Mouse (Mus musculus): ENCODE results near the gene Tril. TPM values are rescaled to one million over a fixed set of nuclear protein-coding genes. Genes with fewer than 3 reads are reported as not detected.

The Tril gene
- polyA plus RNA-seq, 1 experiment, result 17.3 TPM

- WGBS, result 93% methylated on average over 3 of the region's 3 CpGs
- Histone ChIP-seq H3K36me3 (ENCODE audit: control insufficient read depth, insufficient read depth, low read length) (no peaks in the 10 kb centered on the region), H3K4me1 (ENCODE audit: control insufficient read depth, insufficient read depth, low read length) (no peaks in the 10 kb centered on the region), H3K4me3 (ENCODE audit: insufficient read depth, low read depth, low read length) (no peak overlapping the region), H3K27me3 (replicated peaks; ENCODE audit: control insufficient read depth, insufficient read depth, low read length) (no peaks in the 10 kb centered on the region), H3K27ac (ENCODE audit: insufficient read depth, low read depth, low read length) (no peak overlapping the region)
- no peak for DNase-seq
- TF ChIP-seq POLR2A (IDR thresholded peaks at IDR 0.05; ENCODE audit: low read depth, low read length) (no peak), CTCF (conservative IDR thresholded peaks at IDR 0.05; ENCODE audit: insufficient read depth, insufficient read length, low read depth, low read length) (no peak)
Observed at GRCm38 (mm10) chr6:53798865-53799264, 21.8 kb downstream of the Tril start.

- no peaks in the 10 kb centered on the region for H3K27me3 ChIP-seq (replicated peaks; ENCODE audit: control insufficient read depth, insufficient read depth, low read length)
- no peak for DNase-seq
- 66% methylated on average over 3 of the region's 3 CpGs for WGBS
- H3K4me1 ChIP-seq (ENCODE audit: control insufficient read depth, insufficient read depth, low read length), result no peaks in the 10 kb centered on the region
- H3K4me3 ChIP-seq (ENCODE audit: insufficient read depth, low read depth, low read length), result no peak overlapping the region
- TF ChIP-seq CTCF (conservative IDR thresholded peaks at IDR 0.05; ENCODE audit: insufficient read depth, insufficient read length, low read depth, low read length), result no peak
- TF ChIP-seq POLR2A (IDR thresholded peaks at IDR 0.05; ENCODE audit: low read depth, low read length), result no peak
- H3K27ac ChIP-seq (ENCODE audit: insufficient read depth, low read depth, low read length), result no peak overlapping the region
- H3K36me3 ChIP-seq (ENCODE audit: control insufficient read depth, insufficient read depth, low read length), result no peaks in the 10 kb centered on the region
Observed at GRCm38 (mm10) chr6:53796835-53797234, 23.8 kb downstream of the Tril start.

- no peaks in the 10 kb centered on the region for H3K4me1 ChIP-seq (ENCODE audit: control insufficient read depth, insufficient read depth, low read length)
- H3K4me3 ChIP-seq (ENCODE audit: insufficient read depth, low read depth, low read length), result no peak overlapping the region
- H3K27me3 ChIP-seq (replicated peaks; ENCODE audit: control insufficient read depth, insufficient read depth, low read length), result no peaks in the 10 kb centered on the region
- peak; percentile 58 for DNase-seq
- no peak overlapping the region for H3K27ac ChIP-seq (ENCODE audit: insufficient read depth, low read depth, low read length)
- TF ChIP-seq POLR2A (IDR thresholded peaks at IDR 0.05; ENCODE audit: low read depth, low read length), result no peak
- TF ChIP-seq CTCF (conservative IDR thresholded peaks at IDR 0.05; ENCODE audit: insufficient read depth, insufficient read length, low read depth, low read length), result peak; percentile 69
- H3K36me3 ChIP-seq (ENCODE audit: control insufficient read depth, insufficient read depth, low read length), result no peaks in the 10 kb centered on the region
- 26% methylated on average over 5 of the region's 5 CpGs for WGBS
Observed at GRCm38 (mm10) chr6:53795788-53796187, 24.8 kb downstream of the Tril start.

- H3K4me3 ChIP-seq (ENCODE audit: insufficient read depth, low read depth, low read length), result no peak overlapping the region
- H3K4me1 ChIP-seq (ENCODE audit: control insufficient read depth, insufficient read depth, low read length), result no peaks in the 10 kb centered on the region
- 47% methylated on average over 11 of the region's 11 CpGs for WGBS
- no peak overlapping the region for H3K27ac ChIP-seq (ENCODE audit: insufficient read depth, low read depth, low read length)
- no peaks in the 10 kb centered on the region for H3K36me3 ChIP-seq (ENCODE audit: control insufficient read depth, insufficient read depth, low read length)
- DNase-seq, result no peak
- no peak for TF ChIP-seq POLR2A (IDR thresholded peaks at IDR 0.05; ENCODE audit: low read depth, low read length)
- no peak for TF ChIP-seq CTCF (conservative IDR thresholded peaks at IDR 0.05; ENCODE audit: insufficient read depth, insufficient read length, low read depth, low read length)
- no peaks in the 10 kb centered on the region for H3K27me3 ChIP-seq (replicated peaks; ENCODE audit: control insufficient read depth, insufficient read depth, low read length)
Observed at GRCm38 (mm10) chr6:53795078-53795477, 25.6 kb downstream of the Tril start.

GRCm38 (mm10) chr6:53794323-53794971 is 26.2 kb downstream of the Tril start:
- TF ChIP-seq POLR2A (IDR thresholded peaks at IDR 0.05; ENCODE audit: low read depth, low read length), result no peak
- TF ChIP-seq CTCF (conservative IDR thresholded peaks at IDR 0.05; ENCODE audit: insufficient read depth, insufficient read length, low read depth, low read length), result peak; percentile 87
- no peak overlapping the region for H3K27ac ChIP-seq (ENCODE audit: insufficient read depth, low read depth, low read length)
- H3K4me3 ChIP-seq (ENCODE audit: insufficient read depth, low read depth, low read length), result no peak overlapping the region
- no peaks in the 10 kb centered on the region for H3K27me3 ChIP-seq (replicated peaks; ENCODE audit: control insufficient read depth, insufficient read depth, low read length)
- 11% methylated on average over 17 of the region's 17 CpGs for WGBS
- peak; percentile 87 for DNase-seq
- H3K4me1 ChIP-seq (ENCODE audit: control insufficient read depth, insufficient read depth, low read length), result no peaks in the 10 kb centered on the region
- H3K36me3 ChIP-seq (ENCODE audit: control insufficient read depth, insufficient read depth, low read length), result no peaks in the 10 kb centered on the region

GRCm38 (mm10) chr6:53782880-53783539 is 37.6 kb downstream of the Tril start:
- H3K27me3 ChIP-seq (replicated peaks; ENCODE audit: control insufficient read depth, insufficient read depth, low read length), result no peaks in the 10 kb centered on the region
- no peak for TF ChIP-seq POLR2A (IDR thresholded peaks at IDR 0.05; ENCODE audit: low read depth, low read length)
- peak; percentile 69 for TF ChIP-seq CTCF (conservative IDR thresholded peaks at IDR 0.05; ENCODE audit: insufficient read depth, insufficient read length, low read depth, low read length)
- no peaks in the 10 kb centered on the region for H3K36me3 ChIP-seq (ENCODE audit: control insufficient read depth, insufficient read depth, low read length)
- H3K4me3 ChIP-seq (ENCODE audit: insufficient read depth, low read depth, low read length), result no peak overlapping the region
- no peaks in the 10 kb centered on the region for H3K4me1 ChIP-seq (ENCODE audit: control insufficient read depth, insufficient read depth, low read length)
- 38% methylated on average over 16 of the region's 16 CpGs for WGBS
- DNase-seq, result peak; percentile 52
- no peak overlapping the region for H3K27ac ChIP-seq (ENCODE audit: insufficient read depth, low read depth, low read length)

- H3K36me3 ChIP-seq (ENCODE audit: control insufficient read depth, insufficient read depth, low read length), result no peaks in the 10 kb centered on the region
- DNase-seq, result no peak
- H3K4me3 ChIP-seq (ENCODE audit: insufficient read depth, low read depth, low read length), result no peak overlapping the region
- TF ChIP-seq POLR2A (IDR thresholded peaks at IDR 0.05; ENCODE audit: low read depth, low read length) (no peak), CTCF (conservative IDR thresholded peaks at IDR 0.05; ENCODE audit: insufficient read depth, insufficient read length, low read depth, low read length) (no peak)
- no peak overlapping the region for H3K27ac ChIP-seq (ENCODE audit: insufficient read depth, low read depth, low read length)
- no peaks in the 10 kb centered on the region for H3K4me1 ChIP-seq (ENCODE audit: control insufficient read depth, insufficient read depth, low read length)
- H3K27me3 ChIP-seq (replicated peaks; ENCODE audit: control insufficient read depth, insufficient read depth, low read length), result no peaks in the 10 kb centered on the region
- WGBS, result 88% methylated on average over 5 of the region's 5 CpGs
Observed at GRCm38 (mm10) chr6:53782273-53782672, 38.4 kb downstream of the Tril start.
